Mouse (Mus musculus): Measurements from ENCODE around the gene Cyp8b1. TPM values are rescaled to one million over a fixed set of nuclear protein-coding genes. Genes with fewer than 3 reads are reported as not detected.

The Cyp8b1 gene
- total and polyA plus RNA-seq, 3 experiments, result not detected

GRCm38 (mm10) chr9:121925959-121926358, 9.9 kb upstream of the Cyp8b1 start:
- H3K27ac ChIP-seq (ENCODE audit: control insufficient read depth, low read depth, low read length), result no peak overlapping the region
- H3K79me2 ChIP-seq (ENCODE audit: control insufficient read depth, insufficient read depth, low read length, poor library complexity), result no peaks in the 10 kb centered on the region
- H3K27me3 ChIP-seq (ENCODE audit: control insufficient read depth in 1 of 2, insufficient read depth in 2 of 2, low read length in 2 of 2), result peaks cover 0 to 2% of the 10 kb centered on the region in 2 experiments; a peak in 1 of 4 replicates
- TF ChIP-seq GABPA (IDR thresholded peaks at IDR 0.05; ENCODE audit: low read depth, low read length) (no peak), ZNF384 (IDR thresholded peaks at IDR 0.05; ENCODE audit: low read depth, low read length) (no peak), TCF12 (IDR thresholded peaks at IDR 0.05; ENCODE audit: low read depth, low read length) (no peak), MYB (IDR thresholded peaks at IDR 0.05; ENCODE audit: low read depth, low read length) (no peak), NRF1 (IDR thresholded peaks at IDR 0.05; ENCODE audit: insufficient read depth, low read depth, low read length, poor library complexity, severe bottlenecking) (no peak), POLR2AphosphoS5 (IDR thresholded peaks at IDR 0.05; ENCODE audit: borderline replicate concordance, low read depth, low read length) (no peak), CHD1 (IDR thresholded peaks at IDR 0.05; ENCODE audit: low read depth, low read length) (no peak), ELF1 (IDR thresholded peaks at IDR 0.05; ENCODE audit: low read depth, low read length) (no peak)
- H3K36me3 ChIP-seq (ENCODE audit: control insufficient read depth in 1 of 2, insufficient read depth in 2 of 2, low read length in 2 of 2), result no peaks in the 10 kb centered on the region
- no peak overlapping the region for H3K9ac ChIP-seq (ENCODE audit: control insufficient read depth, low read depth, low read length, poor library complexity, severe bottlenecking)
- H3K4me3 ChIP-seq (ENCODE audit: control insufficient read depth in 1 of 2, insufficient read depth in 1 of 2, low read depth in 2 of 2, low read length in 2 of 2), result no peak overlapping the region
- DNase-seq (ENCODE audit: low read depth, low spot score), result no peak
- no peaks in the 10 kb centered on the region for H3K4me1 ChIP-seq (ENCODE audit: control insufficient read depth in 1 of 2, insufficient read depth in 2 of 2, low read length in 2 of 2)
- H3K9me3 ChIP-seq (replicated peaks; ENCODE audit: insufficient read depth, low read length), result no peaks in the 10 kb centered on the region

GRCm38 (mm10) chr9:121924901-121925560, 8.9 kb upstream of the Cyp8b1 start:
- Histone ChIP-seq H3K27ac (ENCODE audit: control insufficient read depth, low read depth, low read length) (no peak overlapping the region), H3K79me2 (ENCODE audit: control insufficient read depth, insufficient read depth, low read length, poor library complexity) (no peaks in the 10 kb centered on the region), H3K4me3 (ENCODE audit: control insufficient read depth in 1 of 2, insufficient read depth in 1 of 2, low read depth in 2 of 2, low read length in 2 of 2) (no peak overlapping the region), H3K9me3 (replicated peaks; ENCODE audit: insufficient read depth, low read length) (no peaks in the 10 kb centered on the region), H3K36me3 (ENCODE audit: control insufficient read depth in 1 of 2, insufficient read depth in 2 of 2, low read length in 2 of 2) (no peaks in the 10 kb centered on the region), H3K27me3 (ENCODE audit: control insufficient read depth in 1 of 2, insufficient read depth in 2 of 2, low read length in 2 of 2) (peaks cover 0 to 2% of the 10 kb centered on the region in 2 experiments; a peak in 1 of 4 replicates), H3K9ac (ENCODE audit: control insufficient read depth, low read depth, low read length, poor library complexity, severe bottlenecking) (no peak overlapping the region), H3K4me1 (ENCODE audit: control insufficient read depth in 1 of 2, insufficient read depth in 2 of 2, low read length in 2 of 2) (no peaks in the 10 kb centered on the region)
- TF ChIP-seq POLR2AphosphoS5 (IDR thresholded peaks at IDR 0.05; ENCODE audit: borderline replicate concordance, low read depth, low read length), result no peak
- no peak for TF ChIP-seq ELF1 (IDR thresholded peaks at IDR 0.05; ENCODE audit: low read depth, low read length)
- no peak for TF ChIP-seq POLR2A (IDR thresholded peaks at IDR 0.05; ENCODE audit: control insufficient read depth in 1 of 2, insufficient read depth in 1 of 2, low read depth in 1 of 2, low read length in 2 of 2, poor library complexity in 1 of 2)
- TF ChIP-seq KAT2A (conservative IDR thresholded peaks at IDR 0.05; ENCODE audit: low read depth, low read length), result no peak
- TF ChIP-seq RCOR1 (IDR thresholded peaks at IDR 0.05; ENCODE audit: low read depth, low read length), result no peak
- TF ChIP-seq CHD1 (IDR thresholded peaks at IDR 0.05; ENCODE audit: low read depth, low read length), result no peak
- TF ChIP-seq JUND (IDR thresholded peaks at IDR 0.05; ENCODE audit: low read depth, low read length), result no peak
- no peak for TF ChIP-seq SMC3 (IDR thresholded peaks at IDR 0.05; ENCODE audit: low read depth, low read length)
- TF ChIP-seq MEF2A (IDR thresholded peaks at IDR 0.05; ENCODE audit: extremely low read depth, insufficient replicate concordance, low read depth, low read length, poor library complexity, severe bottlenecking), result no peak
- TF ChIP-seq TAL1 (IDR thresholded peaks at IDR 0.05; ENCODE audit: low read length), result no peak
- no peak for TF ChIP-seq MAFK (IDR thresholded peaks at IDR 0.05; ENCODE audit: borderline replicate concordance, low read depth, low read length)
- TF ChIP-seq SIN3A (IDR thresholded peaks at IDR 0.05; ENCODE audit: low read length), result no peak
- TF ChIP-seq EP300 (IDR thresholded peaks at IDR 0.05; ENCODE audit: low read depth in 1 of 2, low read length in 2 of 2), result no peak
- no peak for TF ChIP-seq E2F4 (IDR thresholded peaks at IDR 0.05; ENCODE audit: borderline replicate concordance, low read depth, low read length)
- TF ChIP-seq USF2 (IDR thresholded peaks at IDR 0.05; ENCODE audit: borderline replicate concordance in 1 of 2, insufficient read depth in 1 of 2, low read depth in 1 of 2, low read length in 2 of 2), result no peak
- TF ChIP-seq TCF12 (IDR thresholded peaks at IDR 0.05; ENCODE audit: low read depth, low read length), result no peak
- no peak for TF ChIP-seq CHD2 (IDR thresholded peaks at IDR 0.05; ENCODE audit: low read length)
- TF ChIP-seq USF1 (IDR thresholded peaks at IDR 0.05; ENCODE audit: low read depth, low read length), result no peak
- TF ChIP-seq POLR2AphosphoS2 (IDR thresholded peaks at IDR 0.05; ENCODE audit: low read length), result no peak
- no peak for DNase-seq (ENCODE audit: low read depth, low spot score)
